Mouse (Mus musculus) midbrain, embryonic 13.5 days (tissue): ENCODE measurements at regions not wholly inside any gene's neighbourhood (a gene's known extent, or its start where the extent isn't known, plus 50 kb on each side); places are given as distances from the start of the nearest gene placed in this dataset.

Experiments
- ATAC-seq: fragments of 200-750 bp; cut with Nextera tagmentation; 2 replicates; pipeline ENCODE4 v1.8.0; 2017; ENCODE audit warnings: mild to moderate bottlenecking, moderate TSS enrichment, moderate library complexity
- H3K27ac ChIP-seq: fragments of 300-500 bp; sonication (generic); 2 replicates; pipeline ENCODE4 v1.5.1; 2015; ENCODE audit warnings: inconsistent platforms, mild to moderate bottlenecking, moderate library complexity
- H3K27me3 ChIP-seq: fragments of 300-500 bp; sonication (generic); 2 replicates; pipeline ENCODE4 v1.6.1; 2015; ENCODE audit warnings: mild to moderate bottlenecking, inconsistent platforms
- H3K36me3 ChIP-seq: fragments of 300-500 bp; sonication (generic); 2 replicates; pipeline ENCODE4 v1.6.1; 2015; ENCODE audit warnings: mild to moderate bottlenecking, inconsistent platforms
- H3K4me1 ChIP-seq: fragments of 300-500 bp; sonication (generic); replicated peaks from 2 replicates; pipeline ENCODE4 v1.6.1; 2015; ENCODE audit warnings: inconsistent platforms
- H3K4me2 ChIP-seq: fragments of 300-500 bp; sonication (generic); replicated peaks from 2 replicates; pipeline ENCODE4 v1.6.1; 2015; ENCODE audit warnings: moderate library complexity, mild to moderate bottlenecking, inconsistent platforms
- H3K4me3 ChIP-seq: fragments of 300-500 bp; sonication (generic); replicated peaks from 2 replicates; pipeline ENCODE4 v1.5.1; 2015; ENCODE audit warnings: mild to moderate bottlenecking, inconsistent platforms
- H3K9ac ChIP-seq: fragments of 300-500 bp; sonication (generic); replicated peaks from 2 replicates; pipeline ENCODE4 v1.6.1; 2015; ENCODE audit warnings: mild to moderate bottlenecking, inconsistent platforms
- H3K9me3 ChIP-seq: fragments of 300-500 bp; sonication (generic); 2 replicates; pipeline ENCODE4 v1.6.1; 2016; ENCODE audit warnings: mild to moderate bottlenecking, inconsistent platforms
- WGBS: fragments of 180-500 bp; shearing (Covaris S2); methylation state at CpG from one replicate; pipeline ENCODE4 v1.1.7; 2015; 5-methylcytosine and 5-hydroxymethylcytosine counted together

GRCm38 (mm10) chr2:75458898-75459297, 200.2 kb upstream of the Hnrnpa3 start:
- WGBS = 97% methylated on average over 3 of the region's 3 CpGs
- Histone ChIP-seq H3K36me3 (no peaks in the 10 kb centered on the region), H3K4me1 (peaks cover 15% of the 10 kb centered on the region), H3K9me3 (no peaks in the 10 kb centered on the region), H3K27ac (no peak overlapping the region), H3K4me2 (no peak overlapping the region), H3K27me3 (no peaks in the 10 kb centered on the region), H3K4me3 (no peak overlapping the region), H3K9ac (no peak overlapping the region)
- no peak for ATAC-seq

- peaks cover 15% of the 10 kb centered on the region for H3K4me1 ChIP-seq
- H3K4me2 ChIP-seq = no peak overlapping the region
- no peaks in the 10 kb centered on the region for H3K9me3 ChIP-seq
- ATAC-seq = no peak
- H3K9ac ChIP-seq = no peak overlapping the region
- WGBS = 93% methylated on average over 5 of the region's 5 CpGs
- H3K27ac ChIP-seq = no peak overlapping the region
- no peaks in the 10 kb centered on the region for H3K36me3 ChIP-seq
- H3K27me3 ChIP-seq = no peaks in the 10 kb centered on the region
- no peak overlapping the region for H3K4me3 ChIP-seq
Observed at GRCm38 (mm10) chr2:75460419-75460818, 198.6 kb upstream of the Hnrnpa3 start.

- H3K4me2 ChIP-seq = no peak overlapping the region
- H3K9me3 ChIP-seq = no peaks in the 10 kb centered on the region
- H3K4me1 ChIP-seq = peaks cover 15% of the 10 kb centered on the region
- 58% methylated on average over 5 of the region's 5 CpGs for WGBS
- no peak for ATAC-seq
- H3K4me3 ChIP-seq = no peak overlapping the region
- H3K9ac ChIP-seq = no peak overlapping the region
- H3K27ac ChIP-seq = no peak overlapping the region
- H3K36me3 ChIP-seq = no peaks in the 10 kb centered on the region
- H3K27me3 ChIP-seq = no peaks in the 10 kb centered on the region
Observed at GRCm38 (mm10) chr2:75461019-75461418, 198.0 kb upstream of the Hnrnpa3 start.

- 44% methylated on average over 10 of the region's 10 CpGs for WGBS
- no peak overlapping the region for H3K4me2 ChIP-seq
- H3K4me1 ChIP-seq = peaks cover 15% of the 10 kb centered on the region
- no peak overlapping the region for H3K4me3 ChIP-seq
- no peaks in the 10 kb centered on the region for H3K27me3 ChIP-seq
- no peaks in the 10 kb centered on the region for H3K9me3 ChIP-seq
- H3K27ac ChIP-seq = no peak overlapping the region; the same call in 1 of the 2 replicates
- no peak overlapping the region for H3K9ac ChIP-seq
- ATAC-seq = no peak
- no peaks in the 10 kb centered on the region for H3K36me3 ChIP-seq
Observed at GRCm38 (mm10) chr2:75461421-75461991, 197.6 kb upstream of the Hnrnpa3 start.

GRCm38 (mm10) chr2:75462030-75462671, 196.9 kb upstream of the Hnrnpa3 start:
- H3K9ac ChIP-seq = no peak overlapping the region
- no peaks in the 10 kb centered on the region for H3K9me3 ChIP-seq
- H3K4me1 ChIP-seq = peaks cover 15% of the 10 kb centered on the region
- H3K36me3 ChIP-seq = no peaks in the 10 kb centered on the region
- H3K4me3 ChIP-seq = no peak overlapping the region
- 72% methylated on average over 5 of the region's 5 CpGs for WGBS
- no peak overlapping the region for H3K4me2 ChIP-seq
- H3K27ac ChIP-seq = peak overlapping the region; percentile 27; the same call in 1 of the 2 replicates
- ATAC-seq = peak; percentile 34; the same call in 1 of the 2 replicates
- H3K27me3 ChIP-seq = no peaks in the 10 kb centered on the region

- Histone ChIP-seq H3K27me3 (no peaks in the 10 kb centered on the region), H3K4me1 (peaks cover 15% of the 10 kb centered on the region), H3K9ac (no peak overlapping the region), H3K27ac (no peak overlapping the region), H3K36me3 (no peaks in the 10 kb centered on the region), H3K4me3 (no peak overlapping the region), H3K4me2 (no peak overlapping the region), H3K9me3 (no peaks in the 10 kb centered on the region)
- 76% methylated on average over 9 of the region's 9 CpGs for WGBS
- no peak for ATAC-seq
Observed at GRCm38 (mm10) chr2:75463091-75463490, 196.0 kb upstream of the Hnrnpa3 start.

- Histone ChIP-seq H3K27ac (no peak overlapping the region), H3K27me3 (no peaks in the 10 kb centered on the region), H3K4me1 (peaks cover 19% of the 10 kb centered on the region), H3K9ac (no peak overlapping the region), H3K9me3 (no peaks in the 10 kb centered on the region), H3K36me3 (no peaks in the 10 kb centered on the region), H3K4me3 (no peak overlapping the region), H3K4me2 (no peak overlapping the region)
- no peak for ATAC-seq
- WGBS = 63% methylated on average over 2 of the region's 2 CpGs
Observed at GRCm38 (mm10) chr2:75464429-75464828, 194.6 kb upstream of the Hnrnpa3 start.

GRCm38 (mm10) chr2:75468851-75469250, 190.2 kb upstream of the Hnrnpa3 start:
- WGBS = 71% methylated on average over 8 of the region's 8 CpGs
- no peak overlapping the region for H3K9ac ChIP-seq
- no peak overlapping the region for H3K27ac ChIP-seq
- no peaks in the 10 kb centered on the region for H3K27me3 ChIP-seq
- no peak overlapping the region for H3K4me2 ChIP-seq
- H3K36me3 ChIP-seq = no peaks in the 10 kb centered on the region
- H3K4me3 ChIP-seq = no peak overlapping the region
- no peak for ATAC-seq
- peaks cover 15% of the 10 kb centered on the region for H3K4me1 ChIP-seq
- no peaks in the 10 kb centered on the region for H3K9me3 ChIP-seq

GRCm38 (mm10) chr2:75469958-75470687, 188.9 kb upstream of the Hnrnpa3 start:
- H3K27ac ChIP-seq = peak overlapping the region; percentile 86

GRCm38 (mm10) chr2:75470688-75471054, 188.4 kb upstream of the Hnrnpa3 start:
- H3K4me1 ChIP-seq = peaks cover 15% of the 10 kb centered on the region
- no peak overlapping the region for H3K4me3 ChIP-seq
- H3K9ac ChIP-seq = peak overlapping the region; percentile 23; the same call in 1 of the 2 replicates
- H3K36me3 ChIP-seq = no peaks in the 10 kb centered on the region
- peak overlapping the region; percentile 86 for H3K27ac ChIP-seq
- H3K27me3 ChIP-seq = no peaks in the 10 kb centered on the region
- H3K9me3 ChIP-seq = no peaks in the 10 kb centered on the region
- H3K4me2 ChIP-seq = peak overlapping the region; percentile 22
- WGBS = 50% methylated on average over 9 of the region's 9 CpGs
- ATAC-seq = peak; percentile 62

More at GRCm38 (mm10) chr2:75469958-75470687, 188.9 kb upstream of the Hnrnpa3 start:
- ATAC-seq = peak; percentile 95
- H3K4me3 ChIP-seq = no peak overlapping the region
- H3K4me1 ChIP-seq = peaks cover 15% of the 10 kb centered on the region
- no peaks in the 10 kb centered on the region for H3K9me3 ChIP-seq
- H3K27me3 ChIP-seq = no peaks in the 10 kb centered on the region
- H3K9ac ChIP-seq = peak overlapping the region; percentile 23; the same call in 1 of the 2 replicates
- H3K36me3 ChIP-seq = no peaks in the 10 kb centered on the region
- 14% methylated on average over 15 of the region's 15 CpGs for WGBS
- H3K4me2 ChIP-seq = peak overlapping the region; percentile 22

- Histone ChIP-seq H3K27ac (no peak overlapping the region), H3K9ac (no peak overlapping the region), H3K9me3 (no peaks in the 10 kb centered on the region), H3K4me2 (no peak overlapping the region), H3K4me1 (peaks cover 15% of the 10 kb centered on the region), H3K4me3 (no peak overlapping the region), H3K36me3 (no peaks in the 10 kb centered on the region), H3K27me3 (no peaks in the 10 kb centered on the region)
- WGBS = 89% methylated on average over 9 of the region's 9 CpGs
- no peak for ATAC-seq
Observed at GRCm38 (mm10) chr2:75472489-75472888, 186.6 kb upstream of the Hnrnpa3 start.

GRCm38 (mm10) chr2:75474509-75474908, 184.6 kb upstream of the Hnrnpa3 start:
- no peaks in the 10 kb centered on the region for H3K36me3 ChIP-seq
- no peak overlapping the region for H3K9ac ChIP-seq
- H3K27ac ChIP-seq = no peak overlapping the region
- no peaks in the 10 kb centered on the region for H3K27me3 ChIP-seq
- no peak overlapping the region for H3K4me2 ChIP-seq
- ATAC-seq = no peak
- no peaks in the 10 kb centered on the region for H3K9me3 ChIP-seq
- no peak overlapping the region for H3K4me3 ChIP-seq
- 63% methylated on average over 6 of the region's 6 CpGs for WGBS
- H3K4me1 ChIP-seq = peaks cover 11% of the 10 kb centered on the region
